Mouse (Mus musculus): ENCODE data around the gene Ttll3. TPM values are rescaled to one million over a fixed set of nuclear protein-coding genes. Genes with fewer than 3 reads are reported as not detected.

Gene Ttll3
- polyA plus RNA-seq, 1 experiment from 2014 or later: 1.5 TPM

GRCm38 (mm10) chr6:113433661-113434060 lies 44.6 kb downstream of the Ttll3 start:
- WGBS (ENCODE audit: insufficient replicate concordance): 73% methylated on average over 3 of the region's 3 CpGs
- H3K9me3 ChIP-seq (replicated peaks; ENCODE audit: control insufficient read depth, low read length): no peaks in the 10 kb centered on the region
- no peak overlapping the region for H3K9ac ChIP-seq (ENCODE audit: low read depth, low read length)
- H3K36me3 ChIP-seq (ENCODE audit: control insufficient read depth, insufficient read depth, low read length): no peaks in the 10 kb centered on the region
- H3K4me2 ChIP-seq: no peak overlapping the region
- ATAC-seq (replicated peaks; ENCODE audit: insufficient number of reproducible peaks, low FRiP score, low TSS enrichment): no peak
- no peaks in the 10 kb centered on the region for H3K4me1 ChIP-seq (ENCODE audit: control insufficient read depth, insufficient read depth, low read length)
- H3K27ac ChIP-seq (ENCODE audit: low read depth, low read length): no peak overlapping the region
- H3K27me3 ChIP-seq (ENCODE audit: control insufficient read depth, insufficient read depth, low read length): no peaks in the 10 kb centered on the region
- no peak overlapping the region for H3K4me3 ChIP-seq (ENCODE audit: low read depth, low read length)

GRCm38 (mm10) chr6:113434691-113435090 lies 45.6 kb downstream of the Ttll3 start:
- H3K36me3 ChIP-seq (ENCODE audit: control insufficient read depth, insufficient read depth, low read length): no peaks in the 10 kb centered on the region
- no peak overlapping the region for H3K27ac ChIP-seq (ENCODE audit: low read depth, low read length)
- H3K4me1 ChIP-seq (ENCODE audit: control insufficient read depth, insufficient read depth, low read length): no peaks in the 10 kb centered on the region
- no peak overlapping the region for H3K4me2 ChIP-seq
- no peaks in the 10 kb centered on the region for H3K9me3 ChIP-seq (replicated peaks; ENCODE audit: control insufficient read depth, low read length)
- no peak for ATAC-seq (replicated peaks; ENCODE audit: insufficient number of reproducible peaks, low FRiP score, low TSS enrichment)
- no peak overlapping the region for H3K9ac ChIP-seq (ENCODE audit: low read depth, low read length)
- H3K27me3 ChIP-seq (ENCODE audit: control insufficient read depth, insufficient read depth, low read length): no peaks in the 10 kb centered on the region
- WGBS (ENCODE audit: insufficient replicate concordance): 68% methylated on average over 7 of the region's 7 CpGs
- H3K4me3 ChIP-seq (ENCODE audit: low read depth, low read length): no peak overlapping the region

DNA sequence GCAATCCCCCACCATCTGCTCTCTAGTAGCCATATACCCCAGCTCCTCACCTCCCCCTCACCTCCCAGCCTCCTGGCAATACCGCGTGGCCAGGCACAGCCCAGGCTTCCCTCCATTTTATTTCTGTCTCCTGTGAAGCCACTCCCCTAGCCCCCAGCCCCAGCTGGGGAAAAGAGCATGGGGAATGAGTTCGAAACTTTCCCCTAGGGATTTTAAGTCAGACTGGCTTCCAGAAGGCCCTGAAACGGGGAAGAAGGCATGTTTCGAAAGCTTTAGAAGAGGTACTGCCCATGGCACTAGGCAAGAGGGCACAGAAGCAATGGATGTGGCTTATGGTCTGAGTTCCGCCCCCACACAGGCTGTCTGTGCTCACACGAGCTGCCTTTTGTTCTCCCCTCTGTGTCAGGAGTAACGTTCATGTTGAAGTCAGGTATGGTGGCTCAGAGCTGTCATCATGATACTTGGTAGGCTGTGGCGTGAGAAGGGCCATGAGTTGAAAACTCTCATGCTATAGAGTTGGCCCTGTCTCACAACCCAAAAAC lies 46.7 kb downstream of the Ttll3 start, which contains the start of gene Cidec:
Cidec (minus strand) TSS at position 97 of the 542 bp plus-strand sequence.
- no peak for ATAC-seq (replicated peaks; ENCODE audit: insufficient number of reproducible peaks, low FRiP score, low TSS enrichment)
- Histone ChIP-seq H3K36me3 (ENCODE audit: control insufficient read depth, insufficient read depth, low read length) (no peaks in the 10 kb centered on the region), H3K9me3 (replicated peaks; ENCODE audit: control insufficient read depth, low read length) (no peaks in the 10 kb centered on the region), H3K27ac (ENCODE audit: low read depth, low read length) (no peak within 1 kb of the TSS), H3K4me2 (no peak within 1 kb of the TSS), H3K4me1 (ENCODE audit: control insufficient read depth, insufficient read depth, low read length) (no peaks in the 10 kb centered on the region), H3K4me3 (ENCODE audit: low read depth, low read length) (no peak within 1 kb of the TSS), H3K27me3 (ENCODE audit: control insufficient read depth, insufficient read depth, low read length) (no peaks in the 10 kb centered on the region), H3K9ac (ENCODE audit: low read depth, low read length) (no peak within 1 kb of the TSS)
- WGBS (ENCODE audit: insufficient replicate concordance): 68% methylated on average over 9 of the region's 9 CpGs

GRCm38 (mm10) chr6:113437135-113437534 lies 48.1 kb downstream of the Ttll3 start:
- no peak overlapping the region for H3K4me2 ChIP-seq
- H3K9me3 ChIP-seq (replicated peaks; ENCODE audit: control insufficient read depth, low read length): no peaks in the 10 kb centered on the region
- no peak for ATAC-seq (replicated peaks; ENCODE audit: insufficient number of reproducible peaks, low FRiP score, low TSS enrichment)
- no peak overlapping the region for H3K27ac ChIP-seq (ENCODE audit: low read depth, low read length)
- no peaks in the 10 kb centered on the region for H3K4me1 ChIP-seq (ENCODE audit: control insufficient read depth, insufficient read depth, low read length)
- H3K9ac ChIP-seq (ENCODE audit: low read depth, low read length): no peak overlapping the region
- no peaks in the 10 kb centered on the region for H3K36me3 ChIP-seq (ENCODE audit: control insufficient read depth, insufficient read depth, low read length)
- no peaks in the 10 kb centered on the region for H3K27me3 ChIP-seq (ENCODE audit: control insufficient read depth, insufficient read depth, low read length)
- no peak overlapping the region for H3K4me3 ChIP-seq (ENCODE audit: low read depth, low read length)
- 64% methylated on average over 12 of the region's 12 CpGs for WGBS (ENCODE audit: insufficient replicate concordance)

DNA sequence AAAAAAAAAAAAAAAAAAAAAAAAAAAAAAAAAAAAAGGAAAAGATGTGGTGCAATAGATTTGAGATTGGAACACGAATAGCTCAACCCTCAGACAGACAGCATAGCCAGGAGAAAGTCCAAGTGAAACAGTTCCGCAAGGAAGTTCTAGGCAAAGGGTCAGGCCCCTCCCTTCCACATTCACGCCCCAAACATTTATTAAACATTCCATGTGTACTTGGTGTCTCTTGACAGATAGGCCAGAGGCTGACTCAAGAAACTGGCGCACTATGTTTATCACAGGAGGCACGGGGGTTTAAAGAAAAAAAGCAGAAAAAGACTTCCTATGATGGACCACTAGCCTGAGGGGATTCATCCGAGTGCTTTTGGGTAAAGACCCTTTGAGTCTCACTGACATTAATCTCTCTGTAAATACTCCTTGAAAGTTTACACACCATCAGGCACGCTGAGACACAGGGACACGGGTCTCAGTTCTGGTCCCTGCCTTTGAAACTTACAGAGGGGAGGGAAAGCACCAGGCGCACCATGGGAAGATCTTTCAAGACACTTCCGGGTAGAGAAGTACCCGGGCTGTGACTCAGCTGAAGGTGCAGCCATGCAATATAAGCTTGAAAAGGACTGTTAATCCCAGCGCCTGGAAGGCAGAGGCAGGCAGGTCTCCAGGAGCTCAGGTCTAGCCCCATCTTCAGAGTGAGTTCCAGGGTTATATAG lies 49.8 kb downstream of the Ttll3 start:
- no peak overlapping the region for H3K9ac ChIP-seq (ENCODE audit: low read depth, low read length)
- H3K9me3 ChIP-seq (replicated peaks; ENCODE audit: control insufficient read depth, low read length): no peaks in the 10 kb centered on the region
- no peak overlapping the region for H3K27ac ChIP-seq (ENCODE audit: low read depth, low read length)
- no peak overlapping the region for H3K4me3 ChIP-seq (ENCODE audit: low read depth, low read length)
- no peaks in the 10 kb centered on the region for H3K27me3 ChIP-seq (ENCODE audit: control insufficient read depth, insufficient read depth, low read length)
- no peak overlapping the region for H3K4me2 ChIP-seq
- no peaks in the 10 kb centered on the region for H3K36me3 ChIP-seq (ENCODE audit: control insufficient read depth, insufficient read depth, low read length)
- ATAC-seq (replicated peaks; ENCODE audit: insufficient number of reproducible peaks, low FRiP score, low TSS enrichment): no peak
- WGBS (ENCODE audit: insufficient replicate concordance): 51% methylated on average over 12 of the region's 12 CpGs
- peaks cover 8% of the 10 kb centered on the region; the same call in 1 of the 2 replicates for H3K4me1 ChIP-seq (ENCODE audit: control insufficient read depth, insufficient read depth, low read length)

DNA sequence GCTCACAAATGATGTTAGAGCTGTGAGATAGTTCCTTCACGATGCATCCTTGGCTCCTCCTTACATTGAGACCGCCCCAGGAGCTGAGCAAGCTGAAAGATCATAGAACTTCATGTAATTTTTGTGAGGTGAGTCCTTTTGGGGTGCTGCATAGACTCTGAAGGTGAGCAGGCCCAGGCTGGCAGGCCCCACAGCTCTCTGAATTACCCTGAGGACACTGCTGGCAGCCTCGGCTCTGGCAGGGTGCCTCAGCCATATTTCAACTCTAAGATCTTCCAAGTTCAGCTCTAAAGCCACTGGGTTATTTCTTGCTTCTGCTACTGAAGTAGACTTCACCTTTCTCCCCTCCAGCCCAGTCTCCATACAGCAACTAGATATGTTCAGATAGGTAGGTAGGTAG lies 51.6 kb downstream of the Ttll3 start:
- H3K27ac ChIP-seq (ENCODE audit: low read depth, low read length): no peak overlapping the region
- H3K36me3 ChIP-seq (ENCODE audit: control insufficient read depth, insufficient read depth, low read length): no peaks in the 10 kb centered on the region
- no peak for ATAC-seq (replicated peaks; ENCODE audit: insufficient number of reproducible peaks, low FRiP score, low TSS enrichment)
- no peak overlapping the region for H3K4me2 ChIP-seq
- H3K4me1 ChIP-seq (ENCODE audit: control insufficient read depth, insufficient read depth, low read length): peaks cover 8% of the 10 kb centered on the region; the same call in 1 of the 2 replicates
- no peaks in the 10 kb centered on the region for H3K9me3 ChIP-seq (replicated peaks; ENCODE audit: control insufficient read depth, low read length)
- no peak overlapping the region for H3K9ac ChIP-seq (ENCODE audit: low read depth, low read length)
- WGBS (ENCODE audit: insufficient replicate concordance): 80% methylated on average over 3 of the region's 3 CpGs
- H3K4me3 ChIP-seq (ENCODE audit: low read depth, low read length): no peak overlapping the region
- no peaks in the 10 kb centered on the region for H3K27me3 ChIP-seq (ENCODE audit: control insufficient read depth, insufficient read depth, low read length)

- WGBS (ENCODE audit: insufficient replicate concordance): 55% methylated on average over 7 of the region's 7 CpGs
- H3K9me3 ChIP-seq (replicated peaks; ENCODE audit: control insufficient read depth, low read length): no peaks in the 10 kb centered on the region
- H3K4me3 ChIP-seq (ENCODE audit: low read depth, low read length): no peak overlapping the region
- H3K9ac ChIP-seq (ENCODE audit: low read depth, low read length): no peak overlapping the region
- ATAC-seq (replicated peaks; ENCODE audit: insufficient number of reproducible peaks, low FRiP score, low TSS enrichment): no peak
- no peaks in the 10 kb centered on the region for H3K27me3 ChIP-seq (ENCODE audit: control insufficient read depth, insufficient read depth, low read length)
- H3K4me1 ChIP-seq (ENCODE audit: control insufficient read depth, insufficient read depth, low read length): peaks cover 8% of the 10 kb centered on the region; the same call in 1 of the 2 replicates
- H3K27ac ChIP-seq (ENCODE audit: low read depth, low read length): no peak overlapping the region
- H3K4me2 ChIP-seq: no peak overlapping the region
- H3K36me3 ChIP-seq (ENCODE audit: control insufficient read depth, insufficient read depth, low read length): no peaks in the 10 kb centered on the region
Observed at GRCm38 (mm10) chr6:113441147-113441680, 52.2 kb downstream of the Ttll3 start.

DNA sequence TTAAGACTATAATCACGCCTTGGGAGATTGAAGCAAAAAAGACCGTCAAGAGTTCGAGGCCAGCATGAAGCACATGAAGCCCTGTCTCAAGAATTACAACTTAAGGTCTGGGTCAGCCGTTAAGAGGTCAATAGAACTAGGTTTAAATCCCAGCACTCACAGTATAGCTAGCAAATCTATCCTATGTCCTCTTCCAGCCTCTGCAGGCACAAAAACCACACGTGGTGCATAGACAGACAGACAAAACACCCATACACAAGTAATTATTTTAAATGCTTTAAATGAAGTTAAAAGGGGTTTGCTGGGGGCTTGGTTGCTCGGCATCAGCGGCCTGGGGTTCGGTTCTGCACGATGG lies 53.0 kb downstream of the Ttll3 start:
- peak overlapping the region; percentile 98 for H3K4me3 ChIP-seq (ENCODE audit: low read depth, low read length)
- peak overlapping the region; percentile 78 for H3K4me2 ChIP-seq
- no peaks in the 10 kb centered on the region for H3K27me3 ChIP-seq (ENCODE audit: control insufficient read depth, insufficient read depth, low read length)
- H3K9ac ChIP-seq (ENCODE audit: low read depth, low read length): peak overlapping the region; percentile 97
- no peak for ATAC-seq (replicated peaks; ENCODE audit: insufficient number of reproducible peaks, low FRiP score, low TSS enrichment)
- 40% methylated on average over 9 of the region's 9 CpGs for whole genome bisulfite sequencing (ENCODE audit: insufficient replicate concordance)
- H3K9me3 ChIP-seq (replicated peaks; ENCODE audit: control insufficient read depth, low read length): no peaks in the 10 kb centered on the region
- H3K36me3 ChIP-seq (ENCODE audit: control insufficient read depth, insufficient read depth, low read length): peaks cover 1% of the 10 kb centered on the region
- H3K27ac ChIP-seq (ENCODE audit: low read depth, low read length): peak overlapping the region; percentile 68
- H3K4me1 ChIP-seq (ENCODE audit: control insufficient read depth, insufficient read depth, low read length): peaks cover 8% of the 10 kb centered on the region; the same call in 1 of the 2 replicates
